ENCODE assay signal across 22 mouse cellular contexts in the genomic region with DNA sequence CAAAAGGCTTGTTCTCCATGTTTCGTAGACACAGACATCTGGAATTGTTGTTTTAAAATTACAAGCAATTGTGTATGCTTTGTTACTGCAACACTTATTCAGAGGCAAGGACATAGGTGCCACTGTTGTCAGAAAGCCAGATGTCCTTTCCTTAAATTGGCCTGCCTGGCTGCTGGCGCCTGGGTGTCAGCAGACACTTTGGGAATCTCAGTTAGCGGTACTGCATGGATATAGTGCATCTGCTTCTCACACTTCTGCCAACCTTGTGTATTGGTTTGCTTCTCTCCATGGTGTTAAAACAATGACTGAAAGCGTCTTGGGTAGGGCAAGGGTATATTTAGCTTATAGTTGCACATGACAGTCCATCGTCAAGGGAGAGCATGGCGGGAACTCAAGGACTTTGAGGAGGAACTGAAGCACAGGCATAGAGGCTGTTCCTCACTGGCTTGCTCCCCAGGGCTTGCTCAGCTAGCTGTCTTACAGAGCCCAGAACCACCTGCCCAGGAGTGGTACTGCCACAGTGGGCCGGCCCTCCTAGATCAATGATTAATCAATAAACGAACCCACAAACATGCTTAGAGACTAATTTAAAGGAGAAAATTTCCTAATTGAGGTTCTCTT. TPM values are rescaled to one million over a fixed set of nuclear protein-coding genes. Genes with fewer than 3 reads are reported as not detected.
DNase-seq lines count a peak whose midpoint lies in the region; ATAC-seq and TF ChIP-seq lines count a peak whose summit lies in the region.
"Had no signal": no experiment of that assay in that cellular context is flagged by ENCODE, and none has a peak within 500 bp of the region (broad histone marks: within the 10 kb centered on the region; RNA-seq: fewer than 3 reads in every experiment).

No protein-coding gene starts in this region.

- H3K9me3 ChIP-seq in heart, embryonic 14.5 days (ENCODE audit: control insufficient read depth, low read length), result no peaks in the 10 kb centered on the region
- H3K9me3 ChIP-seq in lung, postnatal 0 days (ENCODE audit: low read length), result no peaks in the 10 kb centered on the region
- H3K9me3 ChIP-seq in stomach, embryonic 16.5 days (replicated peaks; ENCODE audit: control insufficient read depth, low read length), result no peaks in the 10 kb centered on the region
- no peaks in the 10 kb centered on the region for H3K9me3 ChIP-seq in midbrain, embryonic 13.5 days
- H3K9me3 ChIP-seq: forebrain, embryonic 12.5 days; liver, embryonic 12.5 days; midbrain, embryonic 15.5 days had no signal

- intact Hi-C loops in heart, postnatal 36 days (cut with DNase I), result no loop called here

- no peaks in the 10 kb centered on the region for H3K36me3 ChIP-seq in heart, embryonic 14.5 days (ENCODE audit: control insufficient read depth, insufficient read depth, low read length)
- H3K36me3 ChIP-seq in lung, postnatal 0 days (ENCODE audit: insufficient read depth, low read length), result no peaks in the 10 kb centered on the region
- H3K36me3 ChIP-seq in stomach, embryonic 16.5 days (ENCODE audit: control insufficient read depth, insufficient read depth, low read length), result no peaks in the 10 kb centered on the region
- no peaks in the 10 kb centered on the region for H3K36me3 ChIP-seq in midbrain, embryonic 13.5 days
- H3K36me3 ChIP-seq: forebrain, embryonic 12.5 days; liver, embryonic 12.5 days; midbrain, embryonic 15.5 days had no signal

- no peak for ATAC-seq in heart, embryonic 14.5 days (ENCODE audit: insufficient number of reproducible peaks, insufficient read depth, low FRiP score, low read depth)
- peak; percentile 21; the same call in 1 of the 2 replicates for ATAC-seq in lung, postnatal 0 days
- no peak for ATAC-seq in stomach, embryonic 16.5 days (ENCODE audit: insufficient read depth, low FRiP score)
- ATAC-seq in midbrain, embryonic 13.5 days, result no peak
- ATAC-seq: activated CD4-positive, CD25-positive, alpha-beta regulatory T cell, adult 4 months; liver, embryonic 12.5 days; midbrain, embryonic 15.5 days had no signal

- H3K27ac ChIP-seq in heart, embryonic 14.5 days (replicated peaks in 1 of 2; ENCODE audit: control insufficient read depth in 1 of 2, insufficient read depth in 1 of 2, low read depth in 2 of 2, low read length in 2 of 2), result peak overlapping the region in 1 of 2 experiments; percentile 14; a peak in 1 of 4 replicates
- no peak overlapping the region for H3K27ac ChIP-seq in lung, postnatal 0 days (ENCODE audit: low read length)
- H3K27ac ChIP-seq in stomach, embryonic 16.5 days (ENCODE audit: low read length), result peak overlapping the region; percentile 58
- H3K27ac ChIP-seq in midbrain, embryonic 13.5 days, result no peak overlapping the region
- H3K27ac ChIP-seq: forebrain, embryonic 12.5 days; liver, embryonic 12.5 days; midbrain, embryonic 15.5 days had no signal

- WGBS in heart, embryonic 14.5 days, result 75% methylated on average over 8 of the region's 8 CpGs
- WGBS in lung, adult 2 months, result 71% methylated on average over 8 of the region's 8 CpGs
- 55% methylated on average over 8 of the region's 8 CpGs for WGBS in lung, postnatal 0 days
- 76% methylated on average over 8 of the region's 8 CpGs for WGBS in stomach, embryonic 16.5 days
- whole genome bisulfite sequencing in midbrain, embryonic 13.5 days, result 90% methylated on average over 8 of the region's 8 CpGs

- H3K27me3 ChIP-seq in heart, embryonic 14.5 days (ENCODE audit: control insufficient read depth, insufficient read depth, low read length), result no peaks in the 10 kb centered on the region
- H3K27me3 ChIP-seq in lung, postnatal 0 days (replicated peaks; ENCODE audit: insufficient read depth, low read length), result no peaks in the 10 kb centered on the region
- H3K27me3 ChIP-seq in stomach, embryonic 16.5 days (ENCODE audit: control insufficient read depth, insufficient read depth, low read length), result no peaks in the 10 kb centered on the region
- H3K27me3 ChIP-seq in midbrain, embryonic 13.5 days, result no peaks in the 10 kb centered on the region
- H3K27me3 ChIP-seq: forebrain, embryonic 12.5 days; liver, embryonic 12.5 days; midbrain, embryonic 15.5 days had no signal

- no peak for DNase-seq in heart, postnatal 36 days
- DNase-seq in lung, adult 2 months, result peak; percentile 13
- DNase-seq in lung, postnatal 25 days (ENCODE audit: low spot score), result no peak
- peak; percentile 11 for DNase-seq in lung, postnatal 0 days (ENCODE audit: low spot score)
- DNase-seq in T-cell, adult 2 months (ENCODE audit: low spot score), result no peak
- DNase-seq: adrenal gland, postnatal 14 days; cerebellum, adult 18-20 months; gastrocnemius, postnatal 14 days; right cerebral cortex, adult 18-20 months had no signal

- no peak for TF ChIP-seq POLR2A in lung, adult 2 months (IDR thresholded peaks at IDR 0.05; ENCODE audit: borderline replicate concordance, extremely low read depth, low read depth, low read length)

- no peak overlapping the region for H3K4me3 ChIP-seq in heart, embryonic 14.5 days (ENCODE audit: control insufficient read depth in 1 of 2, insufficient read depth in 1 of 2, low read depth in 1 of 2, low read length in 2 of 2)
- no peak overlapping the region for H3K4me3 ChIP-seq in lung, adult 2 months (replicated peaks; ENCODE audit: extremely low read depth, low read depth, low read length)
- H3K4me3 ChIP-seq in lung, postnatal 0 days (ENCODE audit: low read depth, low read length), result no peak overlapping the region
- no peak overlapping the region; the same call in 1 of the 2 replicates for H3K4me3 ChIP-seq in stomach, embryonic 16.5 days (replicated peaks; ENCODE audit: low read length)
- no peak overlapping the region for H3K4me3 ChIP-seq in midbrain, embryonic 13.5 days (replicated peaks)
- H3K4me3 ChIP-seq: forebrain, embryonic 12.5 days; liver, embryonic 12.5 days; midbrain, embryonic 15.5 days had no signal

- peaks cover 2 to 5% of the 10 kb centered on the region in 2 experiments; a peak in 2 of 4 replicates for H3K4me1 ChIP-seq in heart, embryonic 14.5 days (ENCODE audit: control insufficient read depth in 2 of 2, insufficient read depth in 2 of 2, low read length in 2 of 2)
- peaks cover 5% of the 10 kb centered on the region for H3K4me1 ChIP-seq in lung, adult 2 months (ENCODE audit: control insufficient read depth, insufficient read depth, low read length)
- H3K4me1 ChIP-seq in lung, postnatal 0 days (ENCODE audit: insufficient read depth, low read depth, low read length), result peaks cover 3% of the 10 kb centered on the region; the same call in 1 of the 2 replicates
- H3K4me1 ChIP-seq in stomach, embryonic 16.5 days (ENCODE audit: control insufficient read depth, insufficient read depth, low read length), result 0 out of 2 replicates have a peak, but pooled peaks cover 6% of the 10 kb centered on the region
- no peaks in the 10 kb centered on the region for H3K4me1 ChIP-seq in midbrain, embryonic 13.5 days (replicated peaks)
- H3K4me1 ChIP-seq: forebrain, embryonic 12.5 days; liver, embryonic 12.5 days; midbrain, embryonic 15.5 days had no signal

- 0 out of 2 replicates have a peak overlapping the region, but pooled peaks have one; percentile 32 for H3K4me2 ChIP-seq in heart, embryonic 14.5 days (ENCODE audit: low read length)
- H3K4me2 ChIP-seq in lung, postnatal 0 days (replicated peaks; ENCODE audit: low read depth, low read length), result no peak overlapping the region
- H3K4me2 ChIP-seq in stomach, embryonic 16.5 days (ENCODE audit: low read depth, low read length), result peak overlapping the region; percentile 38
- no peak overlapping the region for H3K4me2 ChIP-seq in midbrain, embryonic 13.5 days (replicated peaks)
- H3K4me2 ChIP-seq: forebrain, embryonic 12.5 days; liver, embryonic 12.5 days; midbrain, embryonic 15.5 days had no signal

- no peak for TF ChIP-seq CTCF in lung, adult 2 months (IDR thresholded peaks at IDR 0.05; ENCODE audit: insufficient read depth, low read length)
- TF ChIP-seq CTCF in lung, postnatal 0 days (IDR thresholded peaks at IDR 0.05), result no peak

- no peak overlapping the region for H3K9ac ChIP-seq in heart, embryonic 14.5 days (ENCODE audit: low read length)
- no peak overlapping the region for H3K9ac ChIP-seq in lung, postnatal 0 days (replicated peaks; ENCODE audit: low read depth)
- no peak overlapping the region for H3K9ac ChIP-seq in stomach, embryonic 16.5 days (ENCODE audit: low read length)
- H3K9ac ChIP-seq in midbrain, embryonic 13.5 days (replicated peaks), result no peak overlapping the region
- H3K9ac ChIP-seq: forebrain, embryonic 12.5 days; liver, embryonic 12.5 days; midbrain, embryonic 15.5 days had no signal

- TF ChIP-seq EP300 in lung, postnatal 0 days (IDR thresholded peaks at IDR 0.05), result no peak

RNA-seq across cellular contexts. Expression of gene Cxcl15, which starts 38.5 kb away (rescaled TPM):
- polyA plus RNA-seq in heart, embryonic 14.5 days (2014; fragmentation: Nextera tagmentation; extraction: Ambion mirVana), result not detected in 2 replicates
- not detected for total RNA-seq in heart, postnatal 36 days (2021)
- polyA plus RNA-seq in lung, adult 2 months (2012; rRNA removed), result 247 and 423 TPM in 2 replicates
- 546 and 609 TPM in 2 replicates for polyA plus RNA-seq in lung, postnatal 0 days (2015; fragmentation: Nextera tagmentation; extraction: Ambion mirVana)
- polyA plus RNA-seq in stomach, embryonic 16.5 days (2015; fragmentation: Nextera tagmentation; extraction: Ambion mirVana), result 1.9 and 2.3 TPM in 2 replicates
- not detected in 2 replicates for polyA plus RNA-seq in midbrain, embryonic 13.5 days (2015; fragmentation: Nextera tagmentation; extraction: Ambion mirVana)
- total RNA-seq: adrenal gland, postnatal 14 days; common myeloid progenitor, adult 5-6 weeks; gastrocnemius, postnatal 14 days; hematopoietic stem cell, adult 5-6 weeks; layer of hippocampus, postnatal 25 days; left cerebral cortex, postnatal 25 days had no signal
- polyA plus RNA-seq: activated CD4-positive, CD25-positive, alpha-beta regulatory T cell, adult 4 months; C2C12; forebrain, embryonic 12.5 days; frontal cortex, adult 2 months; liver, embryonic 12.5 days; midbrain, embryonic 15.5 days had no signal

RNA-seq across cellular contexts. Expression of gene Cxcl3, which starts 47.0 kb away (rescaled TPM):
- polyA plus RNA-seq in heart, embryonic 14.5 days (2014; fragmentation: Nextera tagmentation; extraction: Ambion mirVana), result not detected in 2 replicates
- total RNA-seq in heart, postnatal 36 days (2021), result not detected
- polyA plus RNA-seq in lung, adult 2 months (2012; rRNA removed), result 0.87 and 1.5 TPM in 2 replicates
- polyA plus RNA-seq in lung, postnatal 0 days (2015; fragmentation: Nextera tagmentation; extraction: Ambion mirVana), result 0.42 and 2.5 TPM in 2 replicates
- not detected in 2 replicates for polyA plus RNA-seq in stomach, embryonic 16.5 days (2015; fragmentation: Nextera tagmentation; extraction: Ambion mirVana)
- not detected in 2 replicates for polyA plus RNA-seq in midbrain, embryonic 13.5 days (2015; fragmentation: Nextera tagmentation; extraction: Ambion mirVana)
- total RNA-seq: adrenal gland, postnatal 14 days; gastrocnemius, postnatal 14 days; hematopoietic stem cell, adult 5-6 weeks; layer of hippocampus, postnatal 25 days; left cerebral cortex, postnatal 25 days had no signal
- polyA plus RNA-seq: activated CD4-positive, CD25-positive, alpha-beta regulatory T cell, adult 4 months; C2C12; forebrain, embryonic 12.5 days; frontal cortex, adult 2 months; liver, embryonic 12.5 days; midbrain, embryonic 15.5 days had no signal

RNA-seq across cellular contexts. Expression of gene Cxcl1, which starts 58.2 kb away (rescaled TPM):
- polyA plus RNA-seq in heart, embryonic 14.5 days (2014; fragmentation: Nextera tagmentation; extraction: Ambion mirVana), result 0.42 and 0.66 TPM in 2 replicates
- under 1 TPM; 0.30 to 0.50 TPM for total RNA-seq in heart, postnatal 36 days (2021)
- 1.9 and 2.5 TPM in 2 replicates for polyA plus RNA-seq in lung, adult 2 months (2012; rRNA removed)
- polyA plus RNA-seq in lung, postnatal 0 days (2015; fragmentation: Nextera tagmentation; extraction: Ambion mirVana), result 2.1 and 30.8 TPM in 2 replicates
- polyA plus RNA-seq in stomach, embryonic 16.5 days (2015; fragmentation: Nextera tagmentation; extraction: Ambion mirVana), result 0.94 and 1.1 TPM in 2 replicates
- 0.22 TPM in 1 of 2 replicates, not detected in the other for polyA plus RNA-seq in midbrain, embryonic 13.5 days (2015; fragmentation: Nextera tagmentation; extraction: Ambion mirVana)
- total RNA-seq: common myeloid progenitor, adult 5-6 weeks; hematopoietic stem cell, adult 5-6 weeks; left cerebral cortex, postnatal 25 days had no signal
- polyA plus RNA-seq: activated CD4-positive, CD25-positive, alpha-beta regulatory T cell, adult 4 months; forebrain, embryonic 12.5 days had no signal

Comparison
In these comparisons a context has a peak if more than half of its experiments do, and no peak if none do; other contexts are left out.
1. DNase-seq: peak in lung, adult 2 months (single experiment) and lung, postnatal 0 days (single experiment); none in heart, postnatal 36 days (0 of 2), lung, postnatal 25 days (single experiment) and T-cell, adult 2 months (single experiment).
2. H3K4me2 ChIP-seq: peak in heart, embryonic 14.5 days (single experiment) and stomach, embryonic 16.5 days (single experiment); none in lung, postnatal 0 days (single experiment) and midbrain, embryonic 13.5 days (single experiment).
3. RNA of gene Cxcl15, which starts 38.5 kb away (polyA plus RNA-seq): 546 to 609 TPM in lung, postnatal 0 days and 247 to 423 TPM in lung, adult 2 months; 1.9 to 2.3 TPM in stomach, embryonic 16.5 days, not detected in heart, embryonic 14.5 days and not detected in midbrain, embryonic 13.5 days; every median in the first group is over 10 times any median in the second.